Mouse (Mus musculus) thymus, adult 2 months (tissue): Measurements from ENCODE around the gene Usp30.

Source experiments
- CTCF ChIP-seq: fragments of 200-500 bp; IDR thresholded peaks from 2 replicates; pipeline ENCODE4 v1.5.1; 2012; ENCODE audit warnings: mild to moderate bottlenecking, control low read depth, low read length, moderate library complexity, borderline replicate concordance; ENCODE audit not compliant: control insufficient read depth, poor library complexity, insufficient read depth; ENCODE audit errors: extremely low read depth
- POLR2A ChIP-seq: fragments of 200-500 bp; IDR thresholded peaks from 2 replicates; pipeline ENCODE4 v1.6.1; 2012; ENCODE audit warnings: mild to moderate bottlenecking, low read length, control low read depth, moderate library complexity; ENCODE audit not compliant: control insufficient read depth, poor library complexity, insufficient read depth; ENCODE audit errors: extremely low read depth

DNA sequence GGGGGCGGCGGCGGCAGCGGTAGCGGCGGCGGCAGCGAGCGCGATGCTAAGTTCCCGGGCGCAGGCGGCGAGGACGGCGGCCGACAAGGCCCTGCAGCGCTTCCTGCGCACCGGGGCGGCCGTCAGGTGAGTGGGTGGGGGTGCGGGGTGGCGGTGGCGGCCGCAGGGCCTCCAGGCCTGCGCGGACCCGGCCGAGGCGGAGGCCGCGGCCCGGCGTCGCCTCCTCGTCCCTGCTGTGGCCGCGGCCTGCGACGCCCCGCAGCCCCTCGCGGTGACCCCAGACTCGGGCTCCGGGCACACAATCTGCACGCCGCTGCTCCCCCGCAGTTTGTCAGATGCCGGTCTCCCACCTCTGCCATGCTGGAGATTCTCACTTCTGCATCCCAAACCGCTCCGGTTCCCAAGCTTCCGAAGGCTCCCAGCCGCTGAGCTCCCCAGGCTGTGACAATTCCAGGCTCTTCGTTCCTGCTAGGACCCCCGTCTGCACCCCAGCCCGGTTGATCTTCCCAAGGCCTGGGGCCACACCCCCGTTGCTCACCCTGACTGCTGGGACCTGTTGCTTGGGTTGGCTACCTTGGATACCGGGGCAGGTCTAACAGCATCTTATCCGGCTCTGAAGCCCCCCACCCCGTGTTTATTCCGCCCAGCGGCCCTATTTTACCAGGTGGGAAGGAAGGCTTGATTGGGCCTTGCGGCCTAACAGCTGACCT, 35.3 kb downstream of the Usp30 start:
- TF ChIP-seq CTCF: no peak
- no peak for TF ChIP-seq POLR2A
